Mouse (Mus musculus): ENCODE results near the gene Uncx. TPM values are rescaled to one million over a fixed set of nuclear protein-coding genes. Genes with fewer than 3 reads are reported as not detected.

Uncx gene
- polyA plus RNA-seq, 1 experiment, result not detected

- Histone ChIP-seq H3K36me3 (ENCODE audit: control insufficient read depth, insufficient read depth, low read length) (no peaks in the 10 kb centered on the region), H3K4me1 (ENCODE audit: control insufficient read depth, insufficient read depth, insufficient read length, low read length) (peaks cover 3% of the 10 kb centered on the region; the same call in 1 of the 2 replicates), H3K27me3 (ENCODE audit: control insufficient read depth, insufficient read depth, low read length) (peaks cover 88% of the 10 kb centered on the region), H3K27ac (ENCODE audit: insufficient read depth, low read depth, low read length) (no peak overlapping the region), H3K4me3 (ENCODE audit: low read depth, low read length) (no peak overlapping the region)
- TF ChIP-seq CTCF (IDR thresholded peaks at IDR 0.05; ENCODE audit: extremely low read depth, insufficient read length, insufficient replicate concordance, low read depth, low read length), result no peak
- WGBS, result 2% methylated on average over 68 of the region's 68 CpGs
Measured at GRCm38 (mm10) chr5:139546771-139547420, 3.6 kb downstream of the Uncx start.

GRCm38 (mm10) chr5:139547421-139547931 lies 4.2 kb downstream of the Uncx start:
- H3K27me3 ChIP-seq (ENCODE audit: control insufficient read depth, insufficient read depth, low read length), result peaks cover 90% of the 10 kb centered on the region
- H3K4me3 ChIP-seq (ENCODE audit: low read depth, low read length), result no peak overlapping the region
- H3K27ac ChIP-seq (ENCODE audit: insufficient read depth, low read depth, low read length), result no peak overlapping the region
- no peak for TF ChIP-seq POLR2A (IDR thresholded peaks at IDR 0.05; ENCODE audit: low read depth, low read length)
- no peak for TF ChIP-seq CTCF (IDR thresholded peaks at IDR 0.05; ENCODE audit: extremely low read depth, insufficient read length, insufficient replicate concordance, low read depth, low read length)
- WGBS, result 2% methylated on average over 47 of the region's 49 CpGs
- peaks cover 3% of the 10 kb centered on the region; the same call in 1 of the 2 replicates for H3K4me1 ChIP-seq (ENCODE audit: control insufficient read depth, insufficient read depth, insufficient read length, low read length)
- no peaks in the 10 kb centered on the region for H3K36me3 ChIP-seq (ENCODE audit: control insufficient read depth, insufficient read depth, low read length)

- WGBS, result 7% methylated on average over 29 of the region's 29 CpGs
- TF ChIP-seq POLR2A (IDR thresholded peaks at IDR 0.05; ENCODE audit: low read depth, low read length) (no peak), CTCF (IDR thresholded peaks at IDR 0.05; ENCODE audit: extremely low read depth, insufficient read length, insufficient replicate concordance, low read depth, low read length) (no peak)
- Histone ChIP-seq H3K4me3 (ENCODE audit: low read depth, low read length) (no peak overlapping the region), H3K27ac (ENCODE audit: insufficient read depth, low read depth, low read length) (no peak overlapping the region), H3K36me3 (ENCODE audit: control insufficient read depth, insufficient read depth, low read length) (no peaks in the 10 kb centered on the region), H3K4me1 (ENCODE audit: control insufficient read depth, insufficient read depth, insufficient read length, low read length) (no peaks in the 10 kb centered on the region; the same call in 1 of the 2 replicates), H3K27me3 (ENCODE audit: control insufficient read depth, insufficient read depth, low read length) (peaks cover 90% of the 10 kb centered on the region)
Measured at GRCm38 (mm10) chr5:139553446-139554273, 10.4 kb downstream of the Uncx start.

- Histone ChIP-seq H3K4me3 (ENCODE audit: low read depth, low read length) (no peak overlapping the region), H3K27me3 (ENCODE audit: control insufficient read depth, insufficient read depth, low read length) (peaks cover 85% of the 10 kb centered on the region), H3K27ac (ENCODE audit: insufficient read depth, low read depth, low read length) (no peak overlapping the region), H3K36me3 (ENCODE audit: control insufficient read depth, insufficient read depth, low read length) (no peaks in the 10 kb centered on the region), H3K4me1 (ENCODE audit: control insufficient read depth, insufficient read depth, insufficient read length, low read length) (peaks cover 7% of the 10 kb centered on the region)
- 7% methylated on average over 28 of the region's 28 CpGs for WGBS
- no peak for TF ChIP-seq CTCF (IDR thresholded peaks at IDR 0.05; ENCODE audit: extremely low read depth, insufficient read length, insufficient replicate concordance, low read depth, low read length)
Measured at GRCm38 (mm10) chr5:139554478-139555335, 11.4 kb downstream of the Uncx start.

GRCm38 (mm10) chr5:139555476-139556115 lies 12.3 kb downstream of the Uncx start:
- no peak for TF ChIP-seq CTCF (IDR thresholded peaks at IDR 0.05; ENCODE audit: extremely low read depth, insufficient read length, insufficient replicate concordance, low read depth, low read length)
- no peak for TF ChIP-seq POLR2A (IDR thresholded peaks at IDR 0.05; ENCODE audit: low read depth, low read length)
- H3K27ac ChIP-seq (ENCODE audit: insufficient read depth, low read depth, low read length), result no peak overlapping the region
- 15% methylated on average over 7 of the region's 7 CpGs for WGBS
- peaks cover 12% of the 10 kb centered on the region for H3K4me1 ChIP-seq (ENCODE audit: control insufficient read depth, insufficient read depth, insufficient read length, low read length)
- peaks cover 81% of the 10 kb centered on the region for H3K27me3 ChIP-seq (ENCODE audit: control insufficient read depth, insufficient read depth, low read length)
- no peaks in the 10 kb centered on the region for H3K36me3 ChIP-seq (ENCODE audit: control insufficient read depth, insufficient read depth, low read length)
- H3K4me3 ChIP-seq (ENCODE audit: low read depth, low read length), result no peak overlapping the region

GRCm38 (mm10) chr5:139556116-139556678 lies 12.9 kb downstream of the Uncx start:
- WGBS, result 17% methylated on average over 6 of the region's 6 CpGs
- H3K4me1 ChIP-seq (ENCODE audit: control insufficient read depth, insufficient read depth, insufficient read length, low read length), result peaks cover 12% of the 10 kb centered on the region
- no peak overlapping the region for H3K4me3 ChIP-seq (ENCODE audit: low read depth, low read length)
- TF ChIP-seq CTCF (IDR thresholded peaks at IDR 0.05; ENCODE audit: extremely low read depth, insufficient read length, insufficient replicate concordance, low read depth, low read length) (no peak), POLR2A (IDR thresholded peaks at IDR 0.05; ENCODE audit: low read depth, low read length) (no peak)
- no peak overlapping the region for H3K27ac ChIP-seq (ENCODE audit: insufficient read depth, low read depth, low read length)
- peaks cover 76% of the 10 kb centered on the region for H3K27me3 ChIP-seq (ENCODE audit: control insufficient read depth, insufficient read depth, low read length)
- no peaks in the 10 kb centered on the region for H3K36me3 ChIP-seq (ENCODE audit: control insufficient read depth, insufficient read depth, low read length)

All from small intestine, adult 2 months (tissue).